Mouse (Mus musculus) erythroblast, embryonic 14.5 days (primary cell): Measurements from ENCODE around the gene Ddx11.

Experiments used
- GATA1 ChIP-seq: IDR thresholded peaks from 2 replicates; pipeline ENCODE4 v1.6.1; 2012; ENCODE audit warnings: low read length, inconsistent platforms, mixed read lengths
- TAL1 ChIP-seq: IDR thresholded peaks from 3 replicates; pipeline ENCODE4 v1.6.1; 2012; ENCODE audit warnings: low read length, inconsistent platforms, mixed read lengths

GRCm38 (mm10) chr17:66073971-66074370 is 49.3 kb upstream of the Ddx11 start:
- TF ChIP-seq GATA1 (no peak), TAL1 (no peak)
